Mouse (Mus musculus) adrenal gland, adult 8-10 months (tissue): ENCODE results near the gene Zfp410. TPM values are rescaled to one million over a fixed set of nuclear protein-coding genes. Genes with fewer than 3 reads are reported as not detected.
"Not testable (repeated sequence)": the region's sequence is repeated elsewhere in the genome, so short reads cannot be mapped to it uniquely, and the experiment has no call there.

Source experiments
- DNase-seq: peaks from one replicate; pipeline ENCODE4 v3.0.0; 2022
- total RNA-seq, 4 experiments: library from RNA; stranded (reverse); gene quantifications; 2 replicates each; pipeline ENCODE4 v1.2.4; 2022

The Zfp410 gene
- 10 to 100 TPM; 30.6 to 50.0 (median 36.0) TPM for total RNA-seq

GRCm38 (mm10) chr12:84316721-84317621 lies at the start of gene Zfp410:
Gene Zfp410, plus strand, starts transcription at chr12:84316852.
- DNase-seq, result peak; percentile 81

- no peak for DNase-seq
Observed at GRCm38 (mm10) chr12:84267264-84267663, 49.4 kb upstream of the Zfp410 start.

GRCm38 (mm10) chr12:84273366-84273765 lies 43.3 kb upstream of the Zfp410 start:
- no peak for DNase-seq

- DNase-seq, result no peak
Observed at GRCm38 (mm10) chr12:84275288-84275687, 41.4 kb upstream of the Zfp410 start.

GRCm38 (mm10) chr12:84276288-84276687 lies 40.4 kb upstream of the Zfp410 start:
- DNase-seq, result no peak

- no peak for DNase-seq
Observed at GRCm38 (mm10) chr12:84276799-84277198, 39.9 kb upstream of the Zfp410 start.

- no peak for DNase-seq
Observed at GRCm38 (mm10) chr12:84277832-84278231, 38.8 kb upstream of the Zfp410 start.

GRCm38 (mm10) chr12:84278901-84279300 lies 37.8 kb upstream of the Zfp410 start:
- DNase-seq, result peak; percentile 26

- DNase-seq, result no peak
Observed at GRCm38 (mm10) chr12:84284391-84284790, 32.3 kb upstream of the Zfp410 start.

GRCm38 (mm10) chr12:84284885-84285592 lies 31.6 kb upstream of the Zfp410 start, which contains the start of gene Ptgr2:
Gene Ptgr2, plus strand, starts transcription at chr12:84285232.
- peak; percentile 93 for DNase-seq

- no peak for DNase-seq
Observed at GRCm38 (mm10) chr12:84285593-84285968, 31.1 kb upstream of the Zfp410 start.

- DNase-seq, result peak; percentile 22
Observed at GRCm38 (mm10) chr12:84288461-84288860, 28.2 kb upstream of the Zfp410 start.

- DNase-seq, result no peak
Observed at GRCm38 (mm10) chr12:84297851-84298250, 18.8 kb upstream of the Zfp410 start.

- DNase-seq, result no peak
Observed at GRCm38 (mm10) chr12:84299265-84299664, 17.4 kb upstream of the Zfp410 start.

- DNase-seq, result no peak
Observed at GRCm38 (mm10) chr12:84304101-84304500, 12.6 kb upstream of the Zfp410 start.

- no peak for DNase-seq
Observed at GRCm38 (mm10) chr12:84304554-84304953, 12.1 kb upstream of the Zfp410 start.

- DNase-seq, result no peak
Observed at GRCm38 (mm10) chr12:84311306-84311705, 5.3 kb upstream of the Zfp410 start.

- DNase-seq, result no peak
Observed at GRCm38 (mm10) chr12:84316006-84316405, 646 bp upstream of the Zfp410 start.

GRCm38 (mm10) chr12:84327111-84327512 lies 10.5 kb downstream of the Zfp410 start:
- no peak for DNase-seq

GRCm38 (mm10) chr12:84336963-84337625 lies 20.4 kb downstream of the Zfp410 start:
- no peak for DNase-seq

GRCm38 (mm10) chr12:84347192-84347591 lies 30.5 kb downstream of the Zfp410 start:
- DNase-seq, result no peak

- not testable (repeated sequence) for DNase-seq
Observed at GRCm38 (mm10) chr12:84358699-84359098, 42.0 kb downstream of the Zfp410 start.
